Mouse (Mus musculus) heart, postnatal 0 days (tissue): ENCODE data around the gene Rtl5. TPM values are rescaled to one million over a fixed set of nuclear protein-coding genes. Genes with fewer than 3 reads are reported as not detected.

Experiments
- ATAC-seq: fragments of 200-750 bp; cut with Nextera tagmentation; 2 replicates; pipeline ENCODE4 v1.8.0; 2017; ENCODE audit warnings: low read depth, moderate number of reproducible peaks, moderate library complexity; ENCODE audit not compliant: insufficient read depth
- DNase-seq: peaks from one replicate; pipeline ENCODE4 v3.0.0-alpha.2; 2016; ENCODE audit warnings: low spot score
- H3K27ac ChIP-seq: fragments of 300-500 bp; sonication (generic); 2 replicates; pipeline ENCODE4 v1.5.1; 2014; ENCODE audit warnings: low read depth, mild to moderate bottlenecking
- H3K27me3 ChIP-seq: fragments of 300-500 bp; sonication (generic); 2 replicates; pipeline ENCODE4 v1.6.1; 2014; ENCODE audit warnings: low read length, mixed read lengths; ENCODE audit not compliant: control insufficient read depth, insufficient read depth
- H3K36me3 ChIP-seq: fragments of 300-500 bp; sonication (generic); replicated peaks from 2 replicates; pipeline ENCODE4 v1.6.1; 2014; ENCODE audit warnings: low read length, mixed read lengths; ENCODE audit not compliant: control insufficient read depth, insufficient read depth
- H3K4me1 ChIP-seq: fragments of 300-500 bp; sonication (generic); 2 replicates; pipeline ENCODE4 v1.6.1; 2014; ENCODE audit warnings: antibody characterized with exemption; ENCODE audit not compliant: control insufficient read depth, insufficient read depth
- H3K4me2 ChIP-seq: fragments of 300-500 bp; sonication (generic); 2 replicates; pipeline ENCODE4 v1.6.1; 2014; ENCODE audit warnings: low read depth, mild to moderate bottlenecking, low read length, moderate library complexity
- H3K4me3 ChIP-seq: fragments of 300-500 bp; sonication (generic); 2 replicates; pipeline ENCODE4 v1.5.1; 2014; ENCODE audit warnings: low read depth, low read length
- H3K9ac ChIP-seq: fragments of 300-500 bp; sonication (generic); replicated peaks from 2 replicates; pipeline ENCODE4 v1.6.1; 2014; ENCODE audit warnings: low read depth, low read length, mixed read lengths
- H3K9me3 ChIP-seq: fragments of 300-500 bp; sonication (generic); replicated peaks from 2 replicates; pipeline ENCODE4 v1.6.1; 2016; ENCODE audit warnings: low read length; ENCODE audit not compliant: control insufficient read depth
- CTCF ChIP-seq: IDR thresholded peaks from 2 replicates; pipeline ENCODE4 v1.5.1; 2016; ENCODE audit warnings: antibody characterized with exemption, control low read depth, low read depth
- EP300 ChIP-seq: IDR thresholded peaks from 2 replicates; pipeline ENCODE4 v1.6.1; 2016; ENCODE audit warnings: antibody characterized with exemption, low read depth
- WGBS: fragments of 180-500 bp; shearing (Covaris S2); extraction: QIAGEN DNeasy Blood & Tissue Kit; methylation state at CpG from one replicate; pipeline ENCODE4 v1.1.7; 2014; 5-methylcytosine and 5-hydroxymethylcytosine counted together
- polyA plus RNA-seq: library from polyadenylated mRNA; unstranded; fragments of >200 nt; fragmentation: Nextera tagmentation; extraction: Ambion mirVana; gene quantifications from 2 replicates; pipeline ENCODE4 v1.2.1, GENCODE M21; 2015
- total RNA-seq: library from RNA; depleted of rRNA; stranded (reverse); fragments of >200 nt; gene quantifications from 2 replicates; pipeline ENCODE4 v1.2.3, GENCODE M21; 2014; ENCODE audit warnings: low replicate concordance

Gene Rtl5
- total and polyA plus RNA-seq, 2 experiments from 2014 or later, result 0.04 to 0.59 TPM

- H3K9me3 ChIP-seq, result no peaks in the 10 kb centered on the region
- H3K27me3 ChIP-seq, result no peaks in the 10 kb centered on the region
- no peaks in the 10 kb centered on the region for H3K36me3 ChIP-seq
- TF ChIP-seq EP300 (no peak), CTCF (no peak)
- DNase-seq, result no peak
- no peak overlapping the region for H3K27ac ChIP-seq
- ATAC-seq, result no peak
- no peak overlapping the region for H3K4me3 ChIP-seq
- no peak overlapping the region for H3K9ac ChIP-seq
- H3K4me1 ChIP-seq, result no peaks in the 10 kb centered on the region
- WGBS, result 86% methylated on average over 2 of the region's 2 CpGs
- H3K4me2 ChIP-seq, result no peak overlapping the region
Observed at GRCm38 (mm10) chrX:102053371-102053770, 17.7 kb downstream of the Rtl5 start.

GRCm38 (mm10) chrX:102051225-102051624 lies 19.9 kb downstream of the Rtl5 start:
- ATAC-seq (no peak), DNase-seq (no peak)
- no peaks in the 10 kb centered on the region for H3K9me3 ChIP-seq
- no peak overlapping the region for H3K9ac ChIP-seq
- H3K4me3 ChIP-seq, result no peak overlapping the region
- no peaks in the 10 kb centered on the region for H3K27me3 ChIP-seq
- no peak overlapping the region for H3K27ac ChIP-seq
- no peaks in the 10 kb centered on the region for H3K36me3 ChIP-seq
- H3K4me1 ChIP-seq, result no peaks in the 10 kb centered on the region
- 68% methylated on average over 4 of the region's 4 CpGs for WGBS
- no peak for TF ChIP-seq CTCF
- TF ChIP-seq EP300, result no peak
- H3K4me2 ChIP-seq, result no peak overlapping the region

- Histone ChIP-seq H3K36me3 (no peaks in the 10 kb centered on the region), H3K27me3 (no peaks in the 10 kb centered on the region), H3K27ac (no peak overlapping the region), H3K9me3 (no peaks in the 10 kb centered on the region), H3K4me3 (no peak overlapping the region), H3K4me1 (no peaks in the 10 kb centered on the region), H3K9ac (no peak overlapping the region), H3K4me2 (no peak overlapping the region)
- no peak for TF ChIP-seq EP300
- TF ChIP-seq CTCF, result no peak
- no peak for ATAC-seq
- 79% methylated on average over 6 of the region's 6 CpGs for WGBS
- no peak for DNase-seq
Observed at GRCm38 (mm10) chrX:102050552-102050951, 20.6 kb downstream of the Rtl5 start.

- Histone ChIP-seq H3K9ac (no peak overlapping the region), H3K4me3 (no peak overlapping the region), H3K4me1 (no peaks in the 10 kb centered on the region), H3K9me3 (no peaks in the 10 kb centered on the region), H3K27ac (no peak overlapping the region), H3K36me3 (no peaks in the 10 kb centered on the region), H3K4me2 (no peak overlapping the region), H3K27me3 (no peaks in the 10 kb centered on the region)
- WGBS, result 82% methylated on average over 4 of the region's 4 CpGs
- ATAC-seq (no peak), DNase-seq (no peak)
- TF ChIP-seq EP300, result no peak
- TF ChIP-seq CTCF, result no peak
Observed at GRCm38 (mm10) chrX:102042386-102042785, 28.7 kb downstream of the Rtl5 start.

- Histone ChIP-seq H3K9me3 (no peaks in the 10 kb centered on the region), H3K9ac (no peak overlapping the region), H3K4me2 (no peak overlapping the region), H3K4me3 (no peak overlapping the region), H3K4me1 (no peaks in the 10 kb centered on the region), H3K27ac (no peak overlapping the region), H3K27me3 (no peaks in the 10 kb centered on the region), H3K36me3 (no peaks in the 10 kb centered on the region)
- WGBS, result 79% methylated on average over 7 of the region's 7 CpGs
- TF ChIP-seq CTCF (no peak), EP300 (no peak)
- ATAC-seq (no peak), DNase-seq (no peak)
Observed at GRCm38 (mm10) chrX:102041562-102041961, 29.5 kb downstream of the Rtl5 start.

- DNase-seq, result no peak
- Histone ChIP-seq H3K27me3 (no peaks in the 10 kb centered on the region), H3K27ac (peak overlapping the region; percentile 15; the same call in 1 of the 2 replicates), H3K9me3 (no peaks in the 10 kb centered on the region), H3K9ac (no peak overlapping the region), H3K4me2 (no peak overlapping the region), H3K4me1 (no peaks in the 10 kb centered on the region), H3K4me3 (no peak overlapping the region), H3K36me3 (no peaks in the 10 kb centered on the region)
- WGBS, result 20% methylated on average over 2 of the region's 2 CpGs
- TF ChIP-seq EP300 (no peak), CTCF (0 out of 2 replicates have a peak, but pooled peaks have one; percentile 4)
- peak; percentile 55 for ATAC-seq
Observed at GRCm38 (mm10) chrX:102037506-102037905, 33.6 kb downstream of the Rtl5 start.
